Mouse (Mus musculus) E14TG2a.4 (cell line): ENCODE measurements around the gene Timeless.

Experiments
- H3K27me3 ChIP-seq: 2 replicates; pipeline ENCODE4 v1.6.1; 2014; ENCODE audit warnings: low read length, control low read depth; ENCODE audit not compliant: insufficient read depth
- H3K36me3 ChIP-seq: 2 replicates; pipeline ENCODE4 v1.6.1; 2014; ENCODE audit warnings: low read length, control low read depth; ENCODE audit not compliant: insufficient read depth
- H3K4me1 ChIP-seq: replicated peaks from 2 replicates; pipeline ENCODE4 v1.6.1; 2014; ENCODE audit warnings: low read depth, low read length, control low read depth
- H3K4me3 ChIP-seq: replicated peaks from 2 replicates; pipeline ENCODE4 v1.5.1; 2014; ENCODE audit warnings: mild to moderate bottlenecking, low read length
- H3K9me3 ChIP-seq: 2 replicates; pipeline ENCODE4 v1.6.1; 2014; ENCODE audit warnings: low read length, control low read depth
- CTCF ChIP-seq: conservative IDR thresholded peaks from 2 replicates; pipeline ENCODE4 v1.5.1; 2014; ENCODE audit warnings: low read length
- NANOG ChIP-seq: IDR thresholded peaks from 2 replicates; pipeline ENCODE4 v1.6.1; 2014; ENCODE audit warnings: borderline replicate concordance, low read length, mixed read lengths
- POU5F1 ChIP-seq: IDR thresholded peaks from 2 replicates; pipeline ENCODE4 v1.6.1; 2014; ENCODE audit warnings: low read length, borderline replicate concordance

Gene Timeless

GRCm38 (mm10) chr10:128239140-128239539 is 7.3 kb downstream of the Timeless start:
- H3K36me3 ChIP-seq = peaks cover 76% of the 10 kb centered on the region
- peaks cover 71% of the 10 kb centered on the region for H3K4me1 ChIP-seq
- H3K9me3 ChIP-seq = no peaks in the 10 kb centered on the region

DNA sequence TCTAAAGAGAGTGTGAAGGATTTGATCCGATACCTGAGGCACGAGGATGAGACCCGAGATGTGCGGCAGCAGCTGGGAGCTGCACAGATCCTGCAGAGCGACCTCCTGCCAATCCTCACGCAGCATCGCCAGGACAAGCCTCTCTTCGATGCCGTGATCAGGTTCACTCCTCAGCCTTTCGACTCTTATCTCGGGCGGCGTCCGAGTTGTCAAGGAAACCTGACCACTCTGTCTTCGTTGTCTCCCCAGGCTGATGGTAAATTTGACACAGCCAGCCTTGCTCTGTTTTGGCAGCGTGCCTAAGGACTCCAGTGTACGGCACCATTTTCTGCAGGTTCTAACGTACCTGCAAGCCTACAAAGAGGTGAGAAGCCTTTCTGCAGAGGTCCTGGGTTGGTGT is 8.3 kb downstream of the Timeless start:
- H3K4me1 ChIP-seq = peaks cover 71% of the 10 kb centered on the region

More at GRCm38 (mm10) chr10:128239140-128239539, 7.3 kb downstream of the Timeless start:
- TF ChIP-seq CTCF (no peak), NANOG (no peak), POU5F1 (no peak)
- no peak overlapping the region for H3K4me3 ChIP-seq
- no peaks in the 10 kb centered on the region for H3K27me3 ChIP-seq

DNA sequence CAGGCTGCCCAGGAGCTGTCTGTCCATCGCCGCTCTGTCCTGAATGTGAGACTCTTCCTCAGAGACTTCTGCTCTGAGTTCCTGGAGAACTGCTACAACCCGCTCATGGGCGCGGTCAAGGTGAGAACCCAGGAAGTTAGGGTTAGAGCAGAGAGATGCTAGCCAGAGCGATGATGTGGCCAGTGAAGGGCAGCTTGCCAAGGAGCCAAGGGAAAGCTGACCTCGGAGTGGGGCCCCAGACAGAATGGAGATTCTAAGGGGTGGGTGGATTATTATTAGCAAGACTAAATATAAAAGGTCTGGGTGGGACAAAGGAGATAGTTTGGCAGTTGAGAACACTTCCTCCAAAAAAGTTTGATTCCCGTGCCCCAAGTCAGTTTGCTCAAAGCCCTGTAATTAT is 11.4 kb downstream of the Timeless start:
- H3K4me1 ChIP-seq = peaks cover 81% of the 10 kb centered on the region
- H3K4me3 ChIP-seq = no peak overlapping the region
- no peaks in the 10 kb centered on the region for H3K9me3 ChIP-seq
- no peaks in the 10 kb centered on the region for H3K27me3 ChIP-seq
- TF ChIP-seq NANOG (no peak), POU5F1 (no peak), CTCF (no peak)
- peaks cover 94% of the 10 kb centered on the region for H3K36me3 ChIP-seq

More for the DNA sequence above, 8.3 kb downstream of the Timeless start:
- TF ChIP-seq POU5F1 (no peak), NANOG (no peak), CTCF (no peak)
- Histone ChIP-seq H3K9me3 (no peaks in the 10 kb centered on the region), H3K27me3 (no peaks in the 10 kb centered on the region), H3K36me3 (peaks cover 77% of the 10 kb centered on the region), H3K4me3 (no peak overlapping the region)

DNA sequence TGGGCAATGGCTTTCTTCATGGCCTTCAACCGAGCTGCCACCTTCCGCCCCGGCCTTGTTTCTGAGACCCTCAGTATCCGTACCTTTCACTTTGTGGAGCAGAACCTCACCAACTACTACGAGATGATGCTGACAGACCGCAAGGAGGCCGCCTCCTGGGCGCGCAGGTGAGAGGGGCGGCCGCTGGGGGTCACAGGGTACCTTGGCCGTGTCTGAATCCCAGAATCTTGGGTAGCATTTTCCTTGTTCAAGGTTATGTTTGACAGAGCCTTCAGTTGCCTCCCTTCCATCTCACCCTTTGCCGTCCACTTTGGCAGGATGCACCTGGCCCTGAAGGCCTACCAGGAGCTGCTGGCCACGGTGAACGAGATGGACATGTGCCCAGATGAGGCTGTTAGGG is 12.3 kb downstream of the Timeless start:
- no peaks in the 10 kb centered on the region for H3K27me3 ChIP-seq
- H3K4me3 ChIP-seq = no peak overlapping the region
- TF ChIP-seq NANOG = no peak
- TF ChIP-seq POU5F1 = no peak
- no peak; the same call in 1 of the 2 replicates for TF ChIP-seq CTCF
- H3K9me3 ChIP-seq = no peaks in the 10 kb centered on the region
- H3K36me3 ChIP-seq = peaks cover 100% of the 10 kb centered on the region
- peaks cover 83% of the 10 kb centered on the region for H3K4me1 ChIP-seq

GRCm38 (mm10) chr10:128247020-128247732 is 15.3 kb downstream of the Timeless start:
- Histone ChIP-seq H3K36me3 (peaks cover 100% of the 10 kb centered on the region), H3K27me3 (no peaks in the 10 kb centered on the region), H3K4me3 (peak overlapping the region; percentile 69), H3K9me3 (no peaks in the 10 kb centered on the region), H3K4me1 (peaks cover 79% of the 10 kb centered on the region)
- no peak for TF ChIP-seq NANOG
- no peak for TF ChIP-seq CTCF

DNA sequence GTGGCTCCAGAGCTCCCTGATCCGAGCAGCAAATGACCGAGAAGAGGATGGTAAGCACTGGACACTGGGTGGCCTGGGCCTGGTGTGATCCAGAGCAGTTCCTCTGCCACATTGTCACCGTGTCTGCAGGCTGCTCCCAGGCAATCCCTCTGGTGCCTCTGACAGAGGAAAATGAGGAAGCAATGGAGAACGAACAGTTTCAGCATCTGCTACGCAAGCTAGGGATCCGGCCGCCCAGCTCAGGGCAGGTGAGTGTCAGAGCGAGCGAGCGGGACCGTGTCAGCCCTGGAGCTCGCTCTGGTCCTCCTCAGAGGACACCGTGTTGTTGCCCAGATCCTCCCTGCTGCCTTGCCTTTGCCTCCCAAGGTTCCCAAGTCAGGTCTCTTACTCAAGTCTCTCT is 18.7 kb downstream of the Timeless start:
- no peak for TF ChIP-seq POU5F1
- no peak for TF ChIP-seq NANOG
- no peak for TF ChIP-seq CTCF
- H3K36me3 ChIP-seq = peaks cover 79% of the 10 kb centered on the region
- peaks cover 69% of the 10 kb centered on the region for H3K4me1 ChIP-seq
- no peaks in the 10 kb centered on the region for H3K27me3 ChIP-seq
- H3K4me3 ChIP-seq = no peak overlapping the region
- H3K9me3 ChIP-seq = no peaks in the 10 kb centered on the region

- Histone ChIP-seq H3K9me3 (no peaks in the 10 kb centered on the region), H3K4me3 (peak within 1 kb of the TSS; percentile 49), H3K36me3 (peaks cover 47% of the 10 kb centered on the region), H3K27me3 (no peaks in the 10 kb centered on the region), H3K4me1 (peaks cover 37% of the 10 kb centered on the region)
- TF ChIP-seq CTCF = no peak
- no peak for TF ChIP-seq POU5F1
- no peak for TF ChIP-seq NANOG
Observed at GRCm38 (mm10) chr10:128253677-128254255, 21.9 kb downstream of the Timeless start, which contains the start of gene Apon. Gene Apon, plus strand, starts transcription at chr10:128254096.

DNA sequence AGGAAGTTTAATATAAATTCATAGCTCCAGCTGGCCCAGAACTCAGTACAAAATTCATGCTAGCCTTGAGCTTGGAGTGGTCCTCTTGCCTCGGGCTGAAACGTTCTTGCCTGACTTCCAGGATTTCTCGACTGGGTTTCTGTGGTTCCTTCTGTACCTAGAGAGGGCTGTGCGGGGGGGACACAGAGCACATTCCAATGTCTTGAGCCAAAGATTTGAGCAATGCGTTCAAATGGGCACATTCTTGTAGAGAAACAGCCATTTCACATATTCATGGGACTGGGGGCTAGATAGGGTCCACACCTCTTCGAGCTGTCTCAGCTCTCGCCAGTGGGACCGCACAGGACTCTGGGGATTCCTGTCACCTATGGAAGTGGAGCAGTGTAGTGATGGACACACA is 24.1 kb downstream of the Timeless start:
- TF ChIP-seq NANOG (no peak), CTCF (no peak), POU5F1 (no peak)
- H3K4me3 ChIP-seq = no peak overlapping the region
- peaks cover 17% of the 10 kb centered on the region for H3K4me1 ChIP-seq
- no peaks in the 10 kb centered on the region for H3K27me3 ChIP-seq
- H3K9me3 ChIP-seq = no peaks in the 10 kb centered on the region
- H3K36me3 ChIP-seq = peaks cover 25% of the 10 kb centered on the region

GRCm38 (mm10) chr10:128256328-128256727 is 24.5 kb downstream of the Timeless start:
- Histone ChIP-seq H3K4me3 (no peak overlapping the region), H3K27me3 (no peaks in the 10 kb centered on the region), H3K9me3 (no peaks in the 10 kb centered on the region), H3K36me3 (peaks cover 21% of the 10 kb centered on the region), H3K4me1 (peaks cover 14% of the 10 kb centered on the region)
- TF ChIP-seq POU5F1 (no peak), NANOG (no peak), CTCF (no peak)
